In the genomic region with DNA sequence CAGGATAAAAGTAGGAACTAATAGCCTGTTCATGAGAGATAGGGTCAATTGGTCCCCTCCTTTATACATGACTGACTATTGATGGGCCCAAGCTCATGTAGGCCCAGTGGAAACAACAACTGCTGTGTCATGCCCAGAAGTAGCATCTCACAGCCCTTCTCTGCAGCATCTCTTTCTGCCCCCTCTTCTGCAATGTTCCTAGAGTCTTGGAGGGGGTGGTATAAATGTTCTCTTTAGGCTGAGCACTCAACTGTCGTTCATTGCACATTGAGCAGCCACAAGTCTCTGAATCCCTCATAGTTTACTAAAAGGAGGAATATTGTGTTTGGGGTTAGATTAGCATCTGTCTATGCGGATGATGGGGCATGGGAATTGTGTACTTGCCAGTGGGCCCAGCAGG, we compare ENCODE assay signal across 21 mouse cellular contexts.
"Had no signal": no experiment of that assay in that cellular context is flagged by ENCODE, and none has a peak within 500 bp of the region (broad histone marks: within the 10 kb centered on the region; RNA-seq: fewer than 3 reads in every experiment).

No protein-coding gene starts in this region.

- DNase-seq: cerebellum, adult 8-10 months; cerebellum, adult 9-10 months; cerebellum, adult 9-11 months; cerebellum, postnatal 10 days; cerebellum, postnatal 14 days; cerebellum, postnatal 25 days; cerebellum, postnatal 36 days; embryo, embryonic 11 days; forebrain, postnatal 0 days; gastrocnemius, adult 2 months; gastrocnemius, postnatal 10 days; gastrocnemius, postnatal 14 days; gastrocnemius, postnatal 25 days; gastrocnemius, postnatal 36 days; heart, adult 11 months; heart, adult 18-20 months; heart, adult 2 months had no signal

- ATAC-seq: forebrain, embryonic 13.5 days; forebrain, embryonic 14.5 days; forebrain, embryonic 15.5 days; forebrain, embryonic 16.5 days; forebrain, postnatal 0 days had no signal
